Mouse (Mus musculus): ENCODE data around the gene Rapgef1. TPM values are rescaled to one million over a fixed set of nuclear protein-coding genes. Genes with fewer than 3 reads are reported as not detected.
"Not testable (repeated sequence)": the region's sequence is repeated elsewhere in the genome, so short reads cannot be mapped to it uniquely, and the experiment has no call there.

The Rapgef1 gene
- polyA plus RNA-seq, 1 experiment from 2014 or later: 22.5 TPM

DNA sequence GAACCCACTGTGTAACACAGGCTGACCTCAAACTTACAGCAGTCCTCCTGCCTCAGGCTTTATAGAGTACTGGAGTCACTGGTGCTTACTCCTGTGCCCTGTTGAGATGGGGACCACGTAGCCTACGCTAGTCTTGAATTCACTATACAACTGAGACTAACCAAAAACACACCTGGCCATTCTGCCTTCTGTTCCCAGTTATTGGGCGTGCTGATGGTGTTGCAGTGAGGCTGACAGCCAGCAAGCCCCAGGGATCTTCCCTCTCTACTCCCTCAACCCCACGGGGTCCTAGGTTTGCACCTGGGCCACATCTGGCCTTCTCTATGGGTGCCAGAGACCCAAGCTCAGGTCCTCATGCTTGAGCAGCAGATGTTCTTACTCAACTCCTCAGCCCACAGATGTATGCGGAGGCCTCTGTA, 9.3 kb downstream of the Rapgef1 start:
- Histone ChIP-seq H3K9ac (replicated peaks; ENCODE audit: low read depth, low read length) (no peak overlapping the region), H3K4me2 (ENCODE audit: low read length) (no peak overlapping the region), H3K4me3 (replicated peaks; ENCODE audit: low read length) (no peak overlapping the region), H3K9me3 (ENCODE audit: control insufficient read depth, low read length) (no peaks in the 10 kb centered on the region), H3K27ac (ENCODE audit: low read length) (no peak overlapping the region), H3K36me3 (ENCODE audit: control insufficient read depth, insufficient read depth) (no peaks in the 10 kb centered on the region), H3K27me3 (replicated peaks; ENCODE audit: control insufficient read depth, insufficient read depth, low read length) (no peaks in the 10 kb centered on the region), H3K4me1 (replicated peaks; ENCODE audit: control insufficient read depth, insufficient read depth, low read length) (peaks cover 12% of the 10 kb centered on the region)
- 81% methylated on average over 5 of the region's 5 CpGs for WGBS
- no peak for ATAC-seq

DNA sequence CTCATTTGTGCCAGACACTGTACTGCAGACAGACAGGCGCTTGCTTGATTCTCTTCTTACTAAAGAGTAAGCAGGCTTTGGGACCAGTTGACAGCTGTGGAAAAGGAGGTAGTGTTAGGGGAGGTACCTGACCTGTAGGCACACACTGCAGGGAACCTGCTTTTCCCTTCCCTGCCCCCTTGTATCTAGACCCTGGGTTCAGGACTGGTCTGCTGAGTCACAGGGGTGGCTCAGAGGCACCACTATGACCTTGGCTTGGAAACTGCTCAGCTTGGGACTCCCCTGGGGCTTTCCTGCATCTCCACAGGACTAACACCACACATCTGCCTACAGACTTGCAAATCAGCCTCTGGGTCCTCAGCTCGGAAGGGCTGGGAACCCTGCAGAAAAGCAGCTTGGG, 9.8 kb downstream of the Rapgef1 start:
- WGBS: 78% methylated on average over 2 of the region's 2 CpGs
- Histone ChIP-seq H3K9ac (replicated peaks; ENCODE audit: low read depth, low read length) (no peak overlapping the region), H3K27me3 (replicated peaks; ENCODE audit: control insufficient read depth, insufficient read depth, low read length) (no peaks in the 10 kb centered on the region)

GRCm38 (mm10) chr2:29630141-29630771, 10.7 kb downstream of the Rapgef1 start:
- no peaks in the 10 kb centered on the region for H3K27me3 ChIP-seq (replicated peaks; ENCODE audit: control insufficient read depth, insufficient read depth, low read length)
- WGBS: 94% methylated on average over 10 of the region's 10 CpGs
- no peak overlapping the region for H3K27ac ChIP-seq (ENCODE audit: low read length)
- H3K4me1 ChIP-seq (replicated peaks; ENCODE audit: control insufficient read depth, insufficient read depth, low read length): peaks cover 24% of the 10 kb centered on the region
- no peaks in the 10 kb centered on the region for H3K36me3 ChIP-seq (ENCODE audit: control insufficient read depth, insufficient read depth)
- H3K9ac ChIP-seq (replicated peaks; ENCODE audit: low read depth, low read length): no peak overlapping the region
- H3K4me2 ChIP-seq (ENCODE audit: low read length): no peak overlapping the region
- no peak for ATAC-seq
- H3K4me3 ChIP-seq (replicated peaks; ENCODE audit: low read length): no peak overlapping the region
- H3K9me3 ChIP-seq (ENCODE audit: control insufficient read depth, low read length): no peaks in the 10 kb centered on the region

More for the DNA sequence above, 9.8 kb downstream of the Rapgef1 start:
- no peaks in the 10 kb centered on the region for H3K36me3 ChIP-seq (ENCODE audit: control insufficient read depth, insufficient read depth)
- H3K27ac ChIP-seq (ENCODE audit: low read length): no peak overlapping the region
- no peaks in the 10 kb centered on the region for H3K9me3 ChIP-seq (ENCODE audit: control insufficient read depth, low read length)
- ATAC-seq: no peak
- H3K4me1 ChIP-seq (replicated peaks; ENCODE audit: control insufficient read depth, insufficient read depth, low read length): peaks cover 16% of the 10 kb centered on the region
- no peak overlapping the region for H3K4me3 ChIP-seq (replicated peaks; ENCODE audit: low read length)
- H3K4me2 ChIP-seq (ENCODE audit: low read length): no peak overlapping the region

GRCm38 (mm10) chr2:29631020-29631419, 11.5 kb downstream of the Rapgef1 start:
- no peak overlapping the region for H3K4me3 ChIP-seq (replicated peaks; ENCODE audit: low read length)
- no peak overlapping the region for H3K4me2 ChIP-seq (ENCODE audit: low read length)
- no peaks in the 10 kb centered on the region for H3K36me3 ChIP-seq (ENCODE audit: control insufficient read depth, insufficient read depth)
- no peaks in the 10 kb centered on the region for H3K9me3 ChIP-seq (ENCODE audit: control insufficient read depth, low read length)
- ATAC-seq: no peak
- H3K27me3 ChIP-seq (replicated peaks; ENCODE audit: control insufficient read depth, insufficient read depth, low read length): no peaks in the 10 kb centered on the region
- H3K27ac ChIP-seq (ENCODE audit: low read length): no peak overlapping the region
- peaks cover 24% of the 10 kb centered on the region for H3K4me1 ChIP-seq (replicated peaks; ENCODE audit: control insufficient read depth, insufficient read depth, low read length)
- H3K9ac ChIP-seq (replicated peaks; ENCODE audit: low read depth, low read length): no peak overlapping the region

DNA sequence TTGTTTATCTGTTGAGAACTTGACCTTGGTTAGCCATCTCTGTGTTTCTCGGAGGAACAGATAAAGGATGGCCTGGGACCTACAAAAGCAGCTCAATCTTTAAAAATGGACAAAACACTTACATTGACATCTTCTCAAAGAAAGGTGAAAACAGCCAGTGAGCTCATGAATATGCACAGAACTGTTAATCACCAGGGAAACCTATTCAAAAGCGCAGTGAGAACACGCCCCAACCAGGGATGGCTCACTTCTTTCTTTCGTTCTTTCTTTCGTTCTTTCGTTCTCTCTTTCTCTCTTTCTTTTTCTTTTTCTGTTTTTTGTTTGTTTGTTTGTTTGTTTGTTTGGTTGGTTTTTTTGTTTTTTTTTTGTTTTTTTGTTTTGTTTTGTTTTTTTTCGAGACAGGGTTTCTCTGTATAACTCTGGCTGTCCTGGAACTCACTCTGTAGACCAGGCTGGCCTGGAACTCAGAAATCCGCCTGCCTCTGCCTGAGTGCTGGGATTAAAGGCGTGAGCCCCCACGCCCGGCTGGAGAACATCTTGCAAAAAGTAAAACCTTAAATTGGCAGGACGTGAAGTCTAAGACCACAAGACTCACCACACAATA, 12.1 kb downstream of the Rapgef1 start:
- not testable (repeated sequence) for H3K27ac ChIP-seq (ENCODE audit: low read length); H3K9ac ChIP-seq (replicated peaks; ENCODE audit: low read depth, low read length); ATAC-seq; H3K27me3 ChIP-seq (replicated peaks; ENCODE audit: control insufficient read depth, insufficient read depth, low read length); H3K4me3 ChIP-seq (replicated peaks; ENCODE audit: low read length); H3K36me3 ChIP-seq (ENCODE audit: control insufficient read depth, insufficient read depth); H3K9me3 ChIP-seq (ENCODE audit: control insufficient read depth, low read length); H3K4me2 ChIP-seq (ENCODE audit: low read length)
- peaks cover 24% of the 10 kb centered on the region for H3K4me1 ChIP-seq (replicated peaks; ENCODE audit: control insufficient read depth, insufficient read depth, low read length)
- WGBS: 58% methylated on average over 12 of the region's 12 CpGs

DNA sequence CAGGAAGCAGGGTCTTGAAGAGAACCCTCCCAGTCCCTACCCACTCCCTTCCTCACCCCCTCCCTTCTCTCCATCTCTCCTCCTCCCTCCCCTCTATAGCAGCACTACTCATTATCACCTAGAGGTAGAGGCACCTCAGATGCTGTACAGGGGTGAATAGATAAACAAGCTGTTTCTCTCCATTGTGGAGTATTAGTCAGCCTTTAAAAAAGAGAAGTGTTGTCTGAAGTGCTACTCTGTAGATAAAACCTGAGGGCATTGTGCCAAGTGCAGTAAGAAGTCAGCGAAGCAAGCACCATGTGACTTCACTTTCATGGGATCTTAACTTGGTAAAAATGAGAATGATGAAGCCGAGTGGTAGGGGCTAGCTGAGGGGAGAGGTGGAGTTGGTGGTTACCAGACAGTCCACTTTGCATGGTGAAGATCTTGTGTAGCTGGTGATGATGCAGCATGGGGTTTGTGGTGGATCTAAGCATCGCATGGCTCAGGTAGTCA, 12.7 kb downstream of the Rapgef1 start:
- Histone ChIP-seq H3K4me3 (replicated peaks; ENCODE audit: low read length) (no peak overlapping the region), H3K9ac (replicated peaks; ENCODE audit: low read depth, low read length) (no peak overlapping the region), H3K27me3 (replicated peaks; ENCODE audit: control insufficient read depth, insufficient read depth, low read length) (no peaks in the 10 kb centered on the region), H3K27ac (ENCODE audit: low read length) (no peak overlapping the region), H3K4me2 (ENCODE audit: low read length) (no peak overlapping the region), H3K4me1 (replicated peaks; ENCODE audit: control insufficient read depth, insufficient read depth, low read length) (peaks cover 24% of the 10 kb centered on the region), H3K9me3 (ENCODE audit: control insufficient read depth, low read length) (no peaks in the 10 kb centered on the region), H3K36me3 (ENCODE audit: control insufficient read depth, insufficient read depth) (no peaks in the 10 kb centered on the region)
- 68% methylated on average over 3 of the region's 3 CpGs for WGBS
- ATAC-seq: no peak

GRCm38 (mm10) chr2:29633101-29633554, 13.6 kb downstream of the Rapgef1 start:
- Histone ChIP-seq H3K36me3 (ENCODE audit: control insufficient read depth, insufficient read depth) (no peaks in the 10 kb centered on the region), H3K9ac (replicated peaks; ENCODE audit: low read depth, low read length) (no peak overlapping the region), H3K27ac (ENCODE audit: low read length) (no peak overlapping the region), H3K4me3 (replicated peaks; ENCODE audit: low read length) (no peak overlapping the region), H3K9me3 (ENCODE audit: control insufficient read depth, low read length) (no peaks in the 10 kb centered on the region), H3K27me3 (replicated peaks; ENCODE audit: control insufficient read depth, insufficient read depth, low read length) (no peaks in the 10 kb centered on the region), H3K4me1 (replicated peaks; ENCODE audit: control insufficient read depth, insufficient read depth, low read length) (peaks cover 24% of the 10 kb centered on the region), H3K4me2 (ENCODE audit: low read length) (no peak overlapping the region)
- 21% methylated on average over 6 of the region's 6 CpGs for WGBS
- peak; percentile 40; the same call in 1 of the 2 replicates for ATAC-seq

- Histone ChIP-seq H3K36me3 (ENCODE audit: control insufficient read depth, insufficient read depth) (no peaks in the 10 kb centered on the region), H3K4me1 (replicated peaks; ENCODE audit: control insufficient read depth, insufficient read depth, low read length) (peaks cover 24% of the 10 kb centered on the region), H3K9me3 (ENCODE audit: control insufficient read depth, low read length) (no peaks in the 10 kb centered on the region), H3K4me3 (replicated peaks; ENCODE audit: low read length) (no peak overlapping the region), H3K9ac (replicated peaks; ENCODE audit: low read depth, low read length) (no peak overlapping the region), H3K27me3 (replicated peaks; ENCODE audit: control insufficient read depth, insufficient read depth, low read length) (no peaks in the 10 kb centered on the region), H3K27ac (ENCODE audit: low read length) (no peak overlapping the region), H3K4me2 (ENCODE audit: low read length) (no peak overlapping the region)
- no peak for ATAC-seq
- 83% methylated on average over 3 of the region's 3 CpGs for WGBS
Measured at GRCm38 (mm10) chr2:29633782-29634181, 14.3 kb downstream of the Rapgef1 start.

GRCm38 (mm10) chr2:29634541-29634940, 15.0 kb downstream of the Rapgef1 start:
- Histone ChIP-seq H3K4me3 (replicated peaks; ENCODE audit: low read length) (no peak overlapping the region), H3K9ac (replicated peaks; ENCODE audit: low read depth, low read length) (no peak overlapping the region), H3K4me2 (ENCODE audit: low read length) (no peak overlapping the region), H3K36me3 (ENCODE audit: control insufficient read depth, insufficient read depth) (no peaks in the 10 kb centered on the region), H3K9me3 (ENCODE audit: control insufficient read depth, low read length) (no peaks in the 10 kb centered on the region), H3K4me1 (replicated peaks; ENCODE audit: control insufficient read depth, insufficient read depth, low read length) (peaks cover 24% of the 10 kb centered on the region), H3K27me3 (replicated peaks; ENCODE audit: control insufficient read depth, insufficient read depth, low read length) (no peaks in the 10 kb centered on the region), H3K27ac (ENCODE audit: low read length) (no peak overlapping the region; the same call in 1 of the 2 replicates)
- WGBS: 70% methylated on average over 5 of the region's 5 CpGs
- peak; percentile 43; the same call in 1 of the 2 replicates for ATAC-seq

Measured in forebrain, embryonic 16.5 days (tissue).